Mouse (Mus musculus) stomach, embryonic 14.5 days (tissue): ENCODE results near the gene Samd4. TPM values are rescaled to one million over a fixed set of nuclear protein-coding genes. Genes with fewer than 3 reads are reported as not detected.
A peak's percentile ranks its signal among the peaks of the same experiment; 100 is the strongest.

Source experiments
- ATAC-seq: fragments of 200-750 bp; cut with Nextera tagmentation; 2 replicates; pipeline ENCODE4 v1.8.0; 2017; ENCODE audit warnings: low read depth, moderate TSS enrichment; ENCODE audit not compliant: insufficient number of reproducible peaks, insufficient read depth, low FRiP score
- H3K27ac ChIP-seq: fragments of 300-500 bp; sonication (generic); 2 replicates; pipeline ENCODE4 v1.5.1; 2014; ENCODE audit warnings: mild to moderate bottlenecking, low read length, moderate library complexity, mixed read lengths
- H3K27me3 ChIP-seq: fragments of 300-500 bp; sonication (generic); 2 replicates; pipeline ENCODE4 v1.6.1; 2014; ENCODE audit warnings: low read length, control low read depth, mixed read lengths; ENCODE audit not compliant: control insufficient read depth, insufficient read depth
- H3K36me3 ChIP-seq: fragments of 300-500 bp; sonication (generic); 2 replicates; pipeline ENCODE4 v1.6.1; 2014; ENCODE audit warnings: mild to moderate bottlenecking, control low read depth, low read length, moderate library complexity, mixed read lengths; ENCODE audit not compliant: control insufficient read depth, insufficient read depth
- H3K4me1 ChIP-seq: fragments of 300-500 bp; sonication (generic); 2 replicates; pipeline ENCODE4 v1.6.1; 2014; ENCODE audit warnings: low read length, control low read depth, mixed read lengths; ENCODE audit not compliant: control insufficient read depth, insufficient read depth
- H3K4me2 ChIP-seq: fragments of 300-500 bp; sonication (generic); replicated peaks from 2 replicates; pipeline ENCODE4 v1.6.1; 2014; ENCODE audit warnings: low read depth, low read length, control low read depth
- H3K4me3 ChIP-seq: fragments of 300-500 bp; sonication (generic); 2 replicates; pipeline ENCODE4 v1.5.1; 2014; ENCODE audit warnings: low read depth, low read length, control low read depth
- H3K9ac ChIP-seq: fragments of 300-500 bp; sonication (generic); replicated peaks from 2 replicates; pipeline ENCODE4 v1.6.1; 2014; ENCODE audit warnings: low read depth, mild to moderate bottlenecking, control low read depth, low read length, moderate library complexity, mixed read lengths
- H3K9me3 ChIP-seq: fragments of 300-500 bp; sonication (generic); 2 replicates; pipeline ENCODE4 v1.6.1; 2016; ENCODE audit warnings: low read depth, low read length, control low read depth; ENCODE audit not compliant: control insufficient read depth
- WGBS: fragments of 180-500 bp; shearing (Covaris S2); extraction: QIAGEN DNeasy Blood & Tissue Kit; methylation state at CpG from one replicate; pipeline ENCODE4 v1.1.7; 2014; 5-methylcytosine and 5-hydroxymethylcytosine counted together
- polyA plus RNA-seq: library from polyadenylated mRNA; unstranded; fragments of >200 nt; fragmentation: Nextera tagmentation; extraction: Ambion mirVana; gene quantifications from 2 replicates; pipeline ENCODE4 v1.2.1, GENCODE M21; 2014

The Samd4 gene
- polyA plus RNA-seq, 1 experiment from 2014 or later = 7.3 TPM

DNA sequence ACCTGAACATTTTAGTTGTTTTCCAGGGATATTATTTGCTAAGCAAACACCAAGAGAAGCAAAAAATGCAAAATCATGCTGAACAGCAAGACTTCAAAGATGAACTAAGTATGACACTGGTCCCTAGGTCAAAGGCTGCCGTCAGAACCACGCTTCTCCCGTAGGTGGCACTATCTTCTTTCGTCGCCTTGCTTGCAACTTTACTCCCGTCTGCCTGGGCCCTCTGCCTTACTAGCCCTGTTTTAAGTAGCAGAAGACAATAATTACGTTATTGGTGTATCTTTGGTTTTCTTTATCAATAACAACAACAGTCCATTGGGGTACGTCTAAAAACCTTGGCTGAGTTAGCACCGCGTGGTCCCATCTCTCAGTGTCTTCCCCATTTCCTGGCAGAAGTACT is 1.7 kb upstream of the Samd4 start:
- no peak overlapping the region for H3K4me2 ChIP-seq
- H3K9ac ChIP-seq = no peak overlapping the region
- H3K27me3 ChIP-seq = no peaks in the 10 kb centered on the region
- no peaks in the 10 kb centered on the region for H3K36me3 ChIP-seq
- WGBS = 14% methylated on average over 10 of the region's 10 CpGs
- peaks cover 3% of the 10 kb centered on the region; the same call in 1 of the 2 replicates for H3K4me1 ChIP-seq
- ATAC-seq = no peak
- H3K9me3 ChIP-seq = no peaks in the 10 kb centered on the region
- H3K27ac ChIP-seq = no peak overlapping the region
- no peak overlapping the region for H3K4me3 ChIP-seq

DNA sequence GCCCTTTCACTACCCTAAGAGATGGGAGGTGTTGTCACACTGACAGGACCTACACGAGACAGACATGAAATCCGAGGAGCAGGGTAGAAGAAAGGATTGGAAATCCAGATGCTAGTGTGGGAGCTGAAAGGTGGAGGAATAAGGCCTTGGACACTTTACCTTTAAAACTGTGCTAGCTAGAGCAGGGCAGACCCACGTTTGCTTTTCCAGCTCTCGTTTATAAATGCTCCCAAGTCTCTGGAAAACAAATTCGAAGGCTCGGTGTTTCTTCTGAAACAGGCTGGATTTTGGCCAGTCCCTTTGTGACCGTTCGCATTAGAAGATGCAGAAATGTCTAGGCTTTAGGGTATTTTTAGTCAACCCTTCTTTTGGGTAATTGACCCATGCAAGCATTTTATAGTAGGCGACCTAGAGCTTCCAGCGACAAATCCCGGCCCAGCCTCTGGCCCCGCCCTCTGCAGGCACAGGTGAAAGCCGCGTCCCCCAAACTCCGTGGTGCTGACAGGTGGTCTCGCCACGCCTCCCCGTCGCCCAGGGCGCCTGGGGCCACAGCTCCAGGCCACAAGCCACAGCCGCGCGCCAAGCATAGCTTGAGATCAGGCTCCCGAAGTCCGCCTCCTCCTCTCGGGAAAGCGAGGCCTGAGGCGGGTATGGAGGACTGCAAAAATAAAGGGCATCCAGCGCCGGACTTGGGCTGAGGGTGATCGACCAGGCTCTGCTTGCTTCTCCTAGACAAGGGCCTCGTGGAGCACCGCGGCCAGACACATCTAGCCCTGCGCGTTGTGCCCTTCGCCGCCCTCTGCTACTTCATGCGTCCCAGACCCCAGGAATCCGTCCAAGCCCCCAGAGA is 848 bp upstream of the Samd4 start:
- peak overlapping the region; percentile 47 for H3K9ac ChIP-seq
- peaks cover 6% of the 10 kb centered on the region; the same call in 1 of the 2 replicates for H3K4me1 ChIP-seq
- peak overlapping the region; percentile 90 for H3K4me2 ChIP-seq
- no peaks in the 10 kb centered on the region for H3K27me3 ChIP-seq
- no peaks in the 10 kb centered on the region for H3K9me3 ChIP-seq
- H3K4me3 ChIP-seq = peak overlapping the region; percentile 71
- WGBS = 5% methylated on average over 40 of the region's 40 CpGs
- H3K36me3 ChIP-seq = no peaks in the 10 kb centered on the region
- peak overlapping the region; percentile 30; the same call in 1 of the 2 replicates for H3K27ac ChIP-seq
- ATAC-seq = 0 out of 2 replicates have a peak, but pooled peaks have one; percentile 10

DNA sequence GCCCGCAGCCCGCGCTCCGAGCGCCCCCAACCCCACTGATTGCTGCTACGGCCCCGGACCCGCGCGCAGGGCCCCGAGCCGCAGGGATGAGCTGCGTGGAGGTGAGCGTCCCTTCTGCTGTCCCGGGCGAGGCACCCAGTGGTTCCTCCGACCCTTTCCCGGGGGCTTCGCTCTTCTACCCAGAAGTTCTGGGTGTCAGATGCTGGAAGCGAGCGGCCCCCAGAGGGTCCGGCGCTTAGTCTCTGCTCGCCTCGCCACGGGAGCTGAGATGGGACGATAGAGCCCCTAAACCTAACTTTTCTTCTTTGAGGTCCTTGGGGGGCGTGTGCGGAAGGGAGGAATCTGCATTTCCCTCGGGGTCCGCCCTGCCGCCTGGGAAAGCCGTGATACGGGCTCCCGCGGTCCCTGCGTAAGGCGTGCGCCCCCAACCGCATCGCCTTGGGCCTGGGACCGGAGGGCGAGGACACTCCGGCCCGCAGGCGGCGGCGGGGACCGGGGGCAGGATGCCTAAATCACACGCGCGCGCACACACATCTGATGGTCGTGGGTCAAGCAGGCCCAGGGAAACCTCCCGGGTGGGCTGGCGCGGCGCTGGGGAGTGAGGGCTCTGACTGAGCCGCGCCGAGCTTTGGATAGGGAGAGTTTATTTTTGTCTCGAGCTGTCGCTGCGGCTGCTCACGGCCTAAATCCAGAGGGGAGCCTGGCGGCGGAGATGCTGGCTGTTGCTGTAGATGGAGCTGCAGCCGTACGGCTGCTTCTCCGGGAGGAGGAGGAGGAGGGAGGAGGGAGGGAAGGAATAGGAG is 615 bp downstream of the Samd4 start:
- Histone ChIP-seq H3K9ac (peak overlapping the region; percentile 78), H3K9me3 (no peaks in the 10 kb centered on the region), H3K4me1 (peaks cover 6% of the 10 kb centered on the region; the same call in 1 of the 2 replicates), H3K4me2 (peak overlapping the region; percentile 90), H3K27me3 (no peaks in the 10 kb centered on the region), H3K4me3 (peak overlapping the region; percentile 71), H3K36me3 (no peaks in the 10 kb centered on the region), H3K27ac (peak overlapping the region; percentile 95)
- under 1% methylated on average over 67 of the region's 70 CpGs for WGBS
- peak; percentile 11; the same call in 1 of the 2 replicates for ATAC-seq

DNA sequence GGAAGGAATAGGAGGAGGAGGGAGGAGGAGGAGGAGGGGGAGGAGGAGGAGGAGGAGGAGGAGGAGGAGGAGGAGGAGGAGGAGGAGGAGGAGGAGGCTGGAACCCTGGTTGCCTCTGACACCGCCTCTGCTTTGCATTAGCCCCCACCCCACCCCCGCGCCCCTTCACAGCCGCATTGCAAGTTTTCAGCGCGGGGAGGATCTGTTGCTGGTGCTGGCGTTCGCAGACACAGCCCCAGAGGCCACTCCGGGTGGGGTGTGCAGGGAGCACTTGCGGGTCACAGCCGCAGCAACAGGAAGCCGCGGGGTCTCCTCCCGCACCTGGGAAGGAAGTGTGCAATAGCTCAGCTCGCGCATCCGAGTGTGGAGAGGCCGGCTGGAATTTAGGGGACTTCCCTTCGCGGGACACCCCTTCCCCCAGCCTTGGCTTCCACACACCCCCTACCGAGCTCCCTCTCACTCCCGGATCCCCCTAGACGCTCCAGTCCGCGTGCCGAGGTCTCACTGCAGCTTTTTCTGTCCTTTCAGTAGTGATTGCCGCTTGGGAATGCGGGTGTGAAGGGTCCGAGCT is 1.3 kb downstream of the Samd4 start:
- H3K4me2 ChIP-seq = peak overlapping the region; percentile 90
- peak; percentile 28; the same call in 1 of the 2 replicates for ATAC-seq
- H3K9ac ChIP-seq = peak overlapping the region; percentile 64
- no peaks in the 10 kb centered on the region for H3K9me3 ChIP-seq
- 0% methylated on average over 21 of the region's 29 CpGs for WGBS
- H3K4me3 ChIP-seq = peak overlapping the region; percentile 71
- peaks cover 6% of the 10 kb centered on the region; the same call in 1 of the 2 replicates for H3K4me1 ChIP-seq
- H3K27ac ChIP-seq = peak overlapping the region; percentile 92
- no peaks in the 10 kb centered on the region for H3K27me3 ChIP-seq
- no peaks in the 10 kb centered on the region for H3K36me3 ChIP-seq

GRCm38 (mm10) chr14:46884701-46885428 is 2.2 kb downstream of the Samd4 start:
- Histone ChIP-seq H3K36me3 (no peaks in the 10 kb centered on the region), H3K4me2 (peak overlapping the region; percentile 90), H3K27me3 (no peaks in the 10 kb centered on the region), H3K27ac (peak overlapping the region; percentile 92), H3K4me3 (peak overlapping the region; percentile 71), H3K9me3 (no peaks in the 10 kb centered on the region), H3K4me1 (peaks cover 6% of the 10 kb centered on the region; the same call in 1 of the 2 replicates), H3K9ac (peak overlapping the region; percentile 64)
- peak; percentile 25 for ATAC-seq
- WGBS = 1% methylated on average over 51 of the region's 52 CpGs

GRCm38 (mm10) chr14:46885429-46885755 is 2.7 kb downstream of the Samd4 start:
- H3K4me2 ChIP-seq = peak overlapping the region; percentile 90
- H3K27ac ChIP-seq = peak overlapping the region; percentile 92
- H3K9ac ChIP-seq = peak overlapping the region; percentile 64; the same call in 1 of the 2 replicates
- H3K9me3 ChIP-seq = no peaks in the 10 kb centered on the region
- peaks cover 6% of the 10 kb centered on the region; the same call in 1 of the 2 replicates for H3K4me1 ChIP-seq
- peak overlapping the region; percentile 71 for H3K4me3 ChIP-seq
- WGBS = 2% methylated on average over 7 of the region's 7 CpGs
- no peaks in the 10 kb centered on the region for H3K36me3 ChIP-seq
- ATAC-seq = no peak
- H3K27me3 ChIP-seq = no peaks in the 10 kb centered on the region

- Histone ChIP-seq H3K4me3 (peak overlapping the region; percentile 71), H3K36me3 (no peaks in the 10 kb centered on the region), H3K9me3 (no peaks in the 10 kb centered on the region), H3K27me3 (no peaks in the 10 kb centered on the region), H3K9ac (peak overlapping the region; percentile 25; the same call in 1 of the 2 replicates), H3K4me2 (peak overlapping the region; percentile 90), H3K27ac (peak overlapping the region; percentile 92), H3K4me1 (peaks cover 6% of the 10 kb centered on the region; the same call in 1 of the 2 replicates)
- 0 out of 2 replicates have a peak, but pooled peaks have one; percentile 9 for ATAC-seq
- WGBS = 12% methylated on average over 5 of the region's 5 CpGs
Measured at GRCm38 (mm10) chr14:46885891-46886301, 3.2 kb downstream of the Samd4 start.
